Mouse (Mus musculus) stomach, postnatal 0 days (tissue): ENCODE results near the gene Asb16.

Experiments used
- CTCF ChIP-seq: IDR thresholded peaks from 2 replicates; pipeline ENCODE4 v1.5.1; 2016; ENCODE audit warnings: antibody characterized with exemption, low read depth, mild to moderate bottlenecking, moderate library complexity
- EP300 ChIP-seq: optimal IDR thresholded peaks from 2 replicates; pipeline ENCODE3; 2016; ENCODE audit warnings: antibody characterized with exemption

GRCm38 (mm10) chr11:102244926-102245449 lies 23.6 kb upstream of the Asb16 start:
- TF ChIP-seq CTCF (peak; percentile 35; the same call in 1 of the 2 replicates), EP300 (no peak)
